Mouse (Mus musculus) ovary, postnatal 10 days (tissue): ENCODE measurements at regions not wholly inside any gene's neighbourhood (a gene's known extent, or its start where the extent isn't known, plus 50 kb on each side); places are given as distances from the start of the nearest gene placed in this dataset.

ENCODE experiments used
- DNase-seq: peaks from one replicate; pipeline ENCODE4 v3.0.0; 2022; ENCODE audit warnings: low spot score

GRCm38 (mm10) chr5:118879808-118880478 is 319.5 kb downstream of the Med13l start:
- DNase-seq: peak; percentile 54

- DNase-seq: no peak
Measured at GRCm38 (mm10) chr5:118880546-118880945, 320.1 kb downstream of the Med13l start.

GRCm38 (mm10) chr5:118881886-118882285 is 321.4 kb downstream of the Med13l start:
- no peak for DNase-seq

- no peak for DNase-seq
Measured at GRCm38 (mm10) chr5:118888131-118888530, 327.7 kb downstream of the Med13l start.

- DNase-seq: no peak
Measured at GRCm38 (mm10) chr5:118891131-118891530, 330.7 kb downstream of the Med13l start.

GRCm38 (mm10) chr5:118908224-118908623 is 347.7 kb downstream of the Med13l start:
- no peak for DNase-seq

- no peak for DNase-seq
Measured at GRCm38 (mm10) chr5:118909756-118910155, 349.3 kb downstream of the Med13l start.

- DNase-seq: no peak
Measured at GRCm38 (mm10) chr5:118914191-118914750, 353.8 kb downstream of the Med13l start.

- no peak for DNase-seq
Measured at GRCm38 (mm10) chr5:118923357-118923756, 362.9 kb downstream of the Med13l start.

GRCm38 (mm10) chr5:118929037-118929436 is 368.6 kb downstream of the Med13l start:
- no peak for DNase-seq

GRCm38 (mm10) chr5:118929990-118930501 is 369.6 kb downstream of the Med13l start:
- DNase-seq: no peak

GRCm38 (mm10) chr5:118939336-118940039 is 379.0 kb downstream of the Med13l start:
- no peak for DNase-seq

- DNase-seq: no peak
Measured at GRCm38 (mm10) chr5:118944256-118944655, 383.8 kb downstream of the Med13l start.

GRCm38 (mm10) chr5:118946090-118946489 is 385.6 kb downstream of the Med13l start:
- no peak for DNase-seq

- DNase-seq: no peak
Measured at GRCm38 (mm10) chr5:118946994-118947393, 386.5 kb downstream of the Med13l start.

GRCm38 (mm10) chr5:118948119-118948786 is 387.8 kb downstream of the Med13l start:
- DNase-seq: no peak

GRCm38 (mm10) chr5:118951067-118951466 is 390.6 kb downstream of the Med13l start:
- no peak for DNase-seq

GRCm38 (mm10) chr5:118960521-118961001 is 400.1 kb downstream of the Med13l start:
- no peak for DNase-seq

GRCm38 (mm10) chr5:118961091-118961490 is 400.6 kb downstream of the Med13l start:
- no peak for DNase-seq

- DNase-seq: no peak
Measured at GRCm38 (mm10) chr5:118962152-118962551, 401.7 kb downstream of the Med13l start.

- no peak for DNase-seq
Measured at GRCm38 (mm10) chr5:118963001-118963400, 402.5 kb downstream of the Med13l start.

GRCm38 (mm10) chr5:118966901-118967300 is 406.4 kb downstream of the Med13l start:
- no peak for DNase-seq
